Mouse (Mus musculus) brain, adult 10 weeks (tissue): ENCODE results near the gene Stk11. TPM values are rescaled to one million over a fixed set of nuclear protein-coding genes. Genes with fewer than 3 reads are reported as not detected.

Experiments used
- polyA plus RNA-seq: library from polyadenylated mRNA; stranded (reverse); fragments of 350-450 nt; fragmentation: Illumina TruSeq; extraction: RNeasy Lipid Tissue Mini Kit (QIAGEN cat#74804); gene quantifications from one replicate; pipeline ENCODE4 v1.2.3, GENCODE M21; 2015; ENCODE audit warnings: low read depth, low replicate concordance

Gene Stk11
- 71.6 TPM for polyA plus RNA-seq

DNA sequence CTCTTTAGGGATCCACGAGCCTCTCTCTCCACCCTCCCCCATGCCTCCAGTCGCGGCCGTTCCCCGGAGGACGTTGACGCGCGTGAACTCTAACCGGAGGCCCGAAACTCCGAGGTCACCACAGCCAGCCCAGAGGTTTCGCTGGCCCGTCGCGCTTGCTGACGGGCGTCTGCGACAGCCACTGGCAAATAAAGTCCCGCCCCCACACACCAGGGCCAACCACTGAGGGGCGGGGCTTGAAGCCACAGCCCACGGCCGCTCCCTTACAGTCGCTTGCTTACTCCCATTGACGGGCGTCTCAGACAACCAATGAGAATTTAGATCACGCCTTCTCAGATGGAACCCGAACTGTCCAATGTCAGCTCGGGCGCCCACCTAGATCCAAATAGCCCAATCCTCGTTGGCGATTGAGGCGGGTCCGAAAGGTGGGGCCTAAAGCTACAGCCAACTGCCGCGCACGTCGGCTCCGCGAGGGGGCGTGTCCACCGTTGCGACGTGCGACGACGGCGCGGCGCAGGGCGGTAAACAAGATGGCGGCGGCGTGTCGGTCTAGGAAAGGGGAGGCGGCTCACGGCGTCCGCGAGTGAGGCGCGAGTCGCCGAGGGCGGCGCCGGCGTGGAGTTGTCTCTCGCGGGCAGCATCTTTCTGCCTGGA lies at the start of gene Stk11:
TSS of gene Stk11 (plus strand) at position 514 of the 654 bp plus-strand sequence.

DNA sequence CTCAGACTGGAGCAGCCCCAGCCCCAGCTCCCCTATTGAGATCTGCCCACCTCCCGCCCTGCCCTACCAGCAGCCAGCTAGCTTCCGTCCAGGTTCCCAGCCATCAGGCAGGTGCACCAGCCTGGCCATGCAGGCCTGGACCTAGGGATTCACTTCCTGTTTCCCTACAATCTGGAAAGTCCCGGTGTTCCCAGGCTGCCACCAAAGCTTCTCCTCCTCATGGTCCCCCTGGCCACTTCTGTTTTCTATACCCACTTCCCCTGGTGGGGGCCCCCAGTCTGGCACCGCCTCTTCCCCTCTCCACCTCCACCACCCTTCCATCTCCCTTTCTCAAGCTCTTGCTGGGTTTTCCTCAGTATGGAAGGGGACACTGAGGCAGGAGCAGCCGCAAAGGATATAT lies 10.1 kb upstream of the Stk11 start, which contains the start of gene Sbno2:
TSS of gene Sbno2 (minus strand) at position 112 of the 400 bp plus-strand sequence.

DNA sequence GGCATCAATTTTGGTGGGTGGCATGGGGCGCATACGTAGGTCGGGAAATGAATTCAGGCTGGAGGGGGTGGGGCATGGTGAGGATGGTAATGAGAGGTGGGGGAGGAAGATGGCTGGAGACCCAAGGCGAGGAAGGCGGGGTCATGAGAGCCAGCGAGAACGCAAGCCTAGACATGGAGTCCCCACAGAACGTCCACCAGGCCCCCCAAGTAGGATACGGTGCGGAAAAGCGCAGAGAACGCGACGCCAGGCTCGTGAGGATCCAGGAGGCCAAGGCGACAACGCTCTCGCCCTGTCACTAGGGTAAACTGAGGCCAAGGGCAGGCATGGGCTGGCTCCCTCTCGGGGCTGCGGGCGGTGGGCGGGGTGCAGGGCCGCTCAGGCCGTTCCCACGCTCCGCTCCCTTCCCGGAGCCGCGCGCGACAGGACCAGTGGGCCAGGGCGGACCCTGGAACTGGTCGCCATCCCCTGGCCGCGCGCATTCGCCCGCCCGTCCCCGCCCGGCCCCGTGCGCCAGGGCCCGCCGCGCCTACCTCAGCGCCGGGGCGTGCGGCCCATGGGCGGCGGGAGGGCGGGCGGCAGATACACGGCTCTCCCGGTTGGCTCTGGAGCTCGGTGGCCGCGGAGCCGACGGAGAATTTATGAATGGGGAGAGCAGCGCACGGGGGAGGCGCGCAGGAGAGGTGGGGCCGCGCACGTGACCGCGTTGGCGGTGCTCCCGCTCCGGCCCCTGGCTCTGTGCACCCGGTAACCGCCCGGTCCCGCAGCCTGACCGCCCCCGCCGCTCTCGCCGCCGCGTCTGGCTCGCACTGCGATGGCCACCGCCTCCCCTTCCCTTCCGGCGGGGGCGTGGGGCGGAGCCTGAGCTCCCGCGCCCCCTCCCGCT lies 23.2 kb downstream of the Stk11 start, which contains the start of gene Atp5d:
TSS of gene Atp5d (plus strand) at position 80 of the 886 bp plus-strand sequence.

DNA sequence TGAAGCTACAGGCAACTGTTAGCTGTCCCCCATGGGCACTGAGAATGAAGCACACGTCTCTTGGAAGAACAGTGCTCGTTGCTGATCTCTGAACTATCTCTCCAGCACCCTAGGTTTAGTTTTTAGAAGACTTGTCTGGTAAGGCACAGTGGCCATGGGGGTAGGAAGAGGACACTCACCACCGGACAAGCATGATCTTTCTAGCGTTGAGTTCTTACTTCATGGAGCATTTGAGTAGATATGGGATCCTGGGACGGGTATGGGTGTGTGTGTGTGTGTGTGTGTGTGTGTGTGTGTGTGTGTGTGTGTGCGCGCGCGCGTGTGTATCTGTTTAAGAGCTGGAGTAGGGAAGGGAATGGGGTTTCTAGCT lies 25.0 kb downstream of the Stk11 start, which contains the start of gene Cbarp:
TSS of gene Cbarp (minus strand) at position 170 of the 370 bp plus-strand sequence.

DNA sequence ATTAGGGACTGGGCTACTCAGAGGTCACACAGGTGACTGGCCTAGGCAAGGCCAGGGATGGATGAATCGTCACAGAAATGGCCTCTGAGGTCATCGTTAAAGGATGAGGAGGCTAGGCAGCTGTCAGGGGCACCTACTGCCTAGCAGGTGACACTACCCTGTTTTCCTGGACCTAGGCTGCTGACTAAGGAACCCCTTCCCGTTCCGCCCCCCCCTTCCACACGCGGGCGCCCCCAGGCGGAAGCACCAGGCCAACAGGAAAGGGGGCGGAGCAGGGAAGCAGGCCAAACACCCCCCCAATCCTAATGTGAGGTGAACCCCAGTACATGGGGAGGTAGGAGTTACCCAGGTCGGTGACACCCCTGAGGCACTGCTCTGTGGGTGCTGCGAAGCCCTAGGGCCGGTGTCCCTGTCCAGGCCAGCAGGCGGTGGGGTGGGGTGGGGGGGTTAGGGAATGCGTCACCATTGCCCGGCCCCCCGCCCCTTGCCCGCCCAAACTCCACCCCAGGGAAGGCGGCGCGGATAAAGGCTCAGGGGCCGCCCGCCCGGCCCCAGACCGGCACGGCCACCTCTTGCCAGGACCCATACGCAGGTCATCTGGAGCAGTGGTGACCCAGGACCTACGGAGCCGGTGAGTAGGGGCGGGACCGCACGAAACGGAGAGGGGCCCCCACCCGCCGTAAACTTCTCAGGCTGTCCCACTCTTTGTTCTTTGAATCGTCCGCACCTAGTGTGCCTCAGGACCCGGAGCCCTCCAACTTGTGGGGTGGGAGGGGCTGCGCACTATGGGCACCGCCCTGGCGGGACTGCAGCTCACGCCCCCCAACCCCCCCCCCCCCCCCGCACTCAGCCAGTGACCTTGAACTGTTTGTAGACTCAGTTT lies 32.4 kb downstream of the Stk11 start, which contains the start of gene Midn:
TSS of gene Midn (plus strand) at position 554 of the 883 bp plus-strand sequence.

DNA sequence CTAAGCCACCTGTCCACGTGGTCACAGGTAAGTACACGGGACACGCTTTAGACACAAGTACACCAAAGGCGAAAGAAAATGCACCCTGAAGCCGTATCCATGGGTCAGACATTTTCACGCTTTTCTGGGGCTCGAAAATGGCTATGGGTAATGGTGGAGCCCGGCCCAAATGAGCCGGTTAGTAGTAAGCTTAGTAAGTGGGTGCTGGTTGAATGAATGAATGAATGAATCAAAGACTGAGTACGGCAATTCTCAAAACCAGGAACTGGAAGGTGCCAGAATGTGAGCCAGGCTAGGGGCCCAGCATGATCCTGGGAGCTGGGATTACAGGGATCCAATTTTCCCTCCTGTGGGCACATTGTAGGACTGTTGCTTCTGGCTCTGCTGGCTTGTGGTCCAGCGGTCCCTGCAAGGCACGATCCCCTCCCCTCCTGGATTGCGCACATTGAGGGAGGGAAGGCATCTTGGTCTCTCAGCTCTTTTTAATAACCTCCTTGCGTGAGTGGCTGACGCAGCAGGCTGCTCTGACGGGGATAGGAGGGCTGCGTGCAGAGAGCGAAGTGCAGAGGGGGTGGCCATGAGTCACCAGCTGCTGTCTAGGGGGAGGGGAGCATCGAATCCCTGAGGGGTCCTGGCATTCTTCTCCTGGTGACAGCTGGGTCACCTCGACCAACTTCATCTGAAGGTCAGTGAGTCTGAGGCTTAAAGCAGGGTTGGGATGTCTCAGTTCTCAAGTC lies 50.0 kb downstream of the Stk11 start, which contains the start of gene Cirbp:
TSS of gene Cirbp (plus strand) at position 594 of the 737 bp plus-strand sequence.

DNA sequence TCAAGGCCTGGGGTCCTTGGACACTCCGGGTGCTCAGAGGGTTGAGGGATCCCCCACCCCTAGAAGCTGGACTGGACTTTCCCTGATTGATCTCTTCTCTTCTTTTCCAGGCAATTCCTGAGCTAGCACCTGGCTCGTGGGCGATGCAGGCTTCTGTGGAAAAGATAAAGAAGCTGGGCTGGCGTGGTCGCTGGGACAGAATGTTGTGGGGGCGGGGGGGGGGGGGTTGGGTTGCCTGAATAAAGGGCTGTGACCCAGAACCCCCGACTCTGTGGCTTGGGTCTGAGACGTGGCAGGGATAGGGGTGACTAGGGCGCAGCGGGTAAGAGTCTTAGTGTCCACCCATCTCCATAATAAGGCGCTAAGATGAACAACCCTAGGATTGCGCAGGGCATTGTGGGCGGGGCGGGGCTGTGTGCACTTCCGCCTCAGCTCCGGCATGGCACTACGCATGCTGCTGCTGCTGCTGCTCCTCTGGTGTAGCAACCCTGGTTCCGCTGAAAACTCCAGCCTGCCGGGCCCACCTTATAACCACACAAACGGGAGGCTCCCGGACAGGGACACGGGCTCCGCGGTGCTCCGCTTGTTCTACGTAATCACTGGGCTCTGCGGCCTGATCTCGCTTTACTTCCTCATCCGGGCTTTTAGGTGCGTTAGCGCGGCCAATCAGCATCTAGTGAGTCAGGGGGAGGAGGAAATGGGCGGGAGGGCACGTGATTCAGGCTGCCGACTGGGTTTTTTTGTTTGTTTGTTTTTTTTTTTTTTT lies 57.1 kb downstream of the Stk11 start, which contains the start of gene 1600002K03Rik:
TSS of gene 1600002K03Rik (plus strand) at position 418 of the 766 bp plus-strand sequence.

DNA sequence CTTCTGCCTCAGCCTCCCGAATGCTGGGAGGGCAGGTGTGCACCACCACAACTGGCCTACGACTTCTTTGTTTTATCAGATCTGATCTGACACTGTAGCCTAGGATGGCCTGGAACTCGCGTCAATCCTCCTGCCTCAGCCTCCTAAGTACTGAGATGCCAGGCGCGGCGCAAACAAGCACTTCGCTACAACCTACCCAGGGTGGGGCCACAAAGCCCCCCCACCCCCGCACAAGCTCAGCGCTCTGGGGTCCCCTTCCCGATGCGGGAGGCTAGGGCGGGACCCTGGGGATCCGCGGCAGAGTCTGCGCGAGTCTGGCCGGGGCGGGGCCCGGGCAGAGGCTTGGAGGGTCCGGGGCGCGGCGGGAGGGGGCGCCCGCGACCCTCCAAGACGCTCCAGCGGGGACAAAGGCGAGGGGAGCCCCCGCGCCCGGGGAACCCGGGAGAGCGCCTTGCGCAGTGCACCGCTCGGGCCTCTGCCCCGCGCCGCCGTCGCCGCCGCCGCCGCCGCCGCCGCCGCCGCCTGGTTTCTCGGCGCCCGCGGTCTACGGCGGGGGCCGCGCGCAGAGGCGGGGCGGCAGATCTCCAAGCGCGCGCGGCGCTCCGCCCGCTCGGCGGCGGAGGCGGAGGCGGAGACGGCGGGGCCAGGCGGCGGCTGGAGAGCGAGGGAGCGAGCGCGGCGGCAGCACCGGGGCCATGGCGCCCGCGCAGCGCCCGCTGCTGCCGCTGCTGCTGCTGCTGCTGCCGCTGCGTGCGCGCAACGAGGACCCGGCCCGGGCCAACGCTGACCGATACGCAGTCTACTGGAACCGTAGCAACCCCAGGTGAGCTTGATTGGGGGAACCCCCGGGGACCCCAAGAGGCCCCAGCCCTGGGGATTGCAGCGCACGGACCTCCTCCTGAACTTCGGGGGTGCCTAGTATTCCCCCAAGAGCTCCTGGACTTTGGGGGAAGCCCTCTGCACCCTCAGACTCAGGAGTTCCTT lies 63.8 kb downstream of the Stk11 start, which contains the start of gene Efna2:
TSS of gene Efna2 (plus strand) at position 415 of the 984 bp plus-strand sequence.

Other genes starting within 250 kb of the Stk11 start
- gene Prtn3, start 241.3 kb upstream of the Stk11 start, polyA plus RNA-seq = 3.6 TPM
- 49.3 TPM for gene Plppr3, start 241.2 kb upstream of the Stk11 start, polyA plus RNA-seq
- gene Elane, start 229.6 kb upstream of the Stk11 start, polyA plus RNA-seq = not detected
- gene Cfd, start 224.9 kb upstream of the Stk11 start, polyA plus RNA-seq = not detected
- 32.0 TPM for gene Med16, start 206.9 kb upstream of the Stk11 start, polyA plus RNA-seq
- gene Gm26602, start 204.9 kb upstream of the Stk11 start, polyA plus RNA-seq = not detected
- 4.0 TPM for gene Kiss1r, start 198.8 kb upstream of the Stk11 start, polyA plus RNA-seq
- gene R3hdm4, start 194.6 kb upstream of the Stk11 start, polyA plus RNA-seq = 241 TPM
- gene Arid3a, start 188.8 kb upstream of the Stk11 start, polyA plus RNA-seq = 2.3 TPM
- 34.3 TPM for gene Wdr18, start 155.7 kb upstream of the Stk11 start, polyA plus RNA-seq
- not detected for gene Grin3b, start 145.1 kb upstream of the Stk11 start, polyA plus RNA-seq
- 89.3 TPM for gene Tmem259, start 131.5 kb upstream of the Stk11 start, polyA plus RNA-seq
- 6.4 TPM for gene Cnn2, start 127.2 kb upstream of the Stk11 start, polyA plus RNA-seq
- 8.2 TPM for gene Abca7, start 119.3 kb upstream of the Stk11 start, polyA plus RNA-seq
- gene Arhgap45, start 99.2 kb upstream of the Stk11 start, polyA plus RNA-seq = 3.5 TPM
- gene Polr2e, start 76.0 kb upstream of the Stk11 start, polyA plus RNA-seq = 134 TPM
- 889 TPM for gene Gpx4, start 68.6 kb upstream of the Stk11 start, polyA plus RNA-seq
- 11.7 TPM for gene Sbno2, start 10.2 kb upstream of the Stk11 start, polyA plus RNA-seq
- gene Atp5d, start 22.8 kb downstream of the Stk11 start, polyA plus RNA-seq = 443 TPM
- 231 TPM for gene Cbarp, start 25.0 kb downstream of the Stk11 start, polyA plus RNA-seq
- 29.1 TPM for gene Midn, start 32.5 kb downstream of the Stk11 start, polyA plus RNA-seq
- 124 TPM for gene Cirbp, start 50.2 kb downstream of the Stk11 start, polyA plus RNA-seq
- 10.3 TPM for gene 1600002K03Rik, start 57.1 kb downstream of the Stk11 start, polyA plus RNA-seq
- gene Efna2, start 63.7 kb downstream of the Stk11 start, polyA plus RNA-seq = 4.6 TPM
- gene Mum1, start 110.6 kb downstream of the Stk11 start, polyA plus RNA-seq = 25.9 TPM
- gene Ndufs7, start 133.3 kb downstream of the Stk11 start, polyA plus RNA-seq = 264 TPM
- gene Gamt, start 145.2 kb downstream of the Stk11 start, polyA plus RNA-seq = 26.5 TPM
- gene Dazap1, start 145.7 kb downstream of the Stk11 start, polyA plus RNA-seq = 59.3 TPM
- 2,153 TPM for gene Rps15, start 176.7 kb downstream of the Stk11 start, polyA plus RNA-seq
- gene Apc2, start 180.2 kb downstream of the Stk11 start, polyA plus RNA-seq = 48.2 TPM
- 50.9 TPM for gene 2310011J03Rik, start 204.7 kb downstream of the Stk11 start, polyA plus RNA-seq
- 5.7 TPM for gene Pcsk4, start 213.7 kb downstream of the Stk11 start, polyA plus RNA-seq
- 6.6 TPM for gene Reep6, start 214.2 kb downstream of the Stk11 start, polyA plus RNA-seq
- 3.8 TPM for gene Adamtsl5, start 232.6 kb downstream of the Stk11 start, polyA plus RNA-seq
- gene Plk5, start 240.7 kb downstream of the Stk11 start, polyA plus RNA-seq = 18.6 TPM